Mouse (Mus musculus) cerebellum, adult 2 months (tissue): ENCODE measurements around the gene Tpm3.

ENCODE experiments used
- CTCF ChIP-seq: fragments of 200-500 bp; IDR thresholded peaks from 2 replicates; pipeline ENCODE4 v1.5.1; 2011; ENCODE audit warnings: low read depth, mild to moderate bottlenecking, control low read depth, low read length, moderate library complexity, borderline replicate concordance; ENCODE audit not compliant: insufficient read depth
- POLR2A ChIP-seq: fragments of 200-500 bp; IDR thresholded peaks from 2 replicates; pipeline ENCODE4 v1.6.1; 2011; ENCODE audit warnings: low read length, control low read depth, borderline replicate concordance; ENCODE audit not compliant: insufficient read depth

DNA sequence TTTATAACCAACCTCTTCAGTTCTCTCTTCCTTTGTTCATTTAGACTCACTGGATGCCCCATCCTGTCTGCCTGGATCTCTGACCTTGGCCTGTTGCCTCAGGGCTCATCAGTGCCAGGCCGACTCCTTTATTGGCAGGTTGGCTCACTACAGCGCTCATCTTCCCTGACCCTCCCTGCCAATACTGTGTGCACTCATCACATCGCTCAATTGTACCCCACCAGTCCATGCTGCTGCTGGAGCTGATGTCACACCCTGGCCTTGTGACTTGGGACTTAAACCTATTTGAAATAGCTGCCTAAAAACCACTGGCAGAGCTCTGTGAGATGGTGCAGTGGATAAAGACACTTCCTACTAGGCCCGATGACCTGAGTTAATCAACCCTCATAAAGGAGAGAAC is 4.6 kb upstream of the Tpm3 start:
- no peak for TF ChIP-seq CTCF
- TF ChIP-seq POLR2A: no peak
